10 mouse cellular contexts compared by ENCODE assay signal in genomic region chr1:94053530-94054216, GRCm38 (mm10). TPM values are rescaled to one million over a fixed set of nuclear protein-coding genes. Genes with fewer than 3 reads are reported as not detected.
DNase-seq lines count a peak whose midpoint lies in the region; ATAC-seq and TF ChIP-seq lines count a peak whose summit lies in the region.
"Had no signal": no experiment of that assay in that cellular context is flagged by ENCODE, and none has a peak within 500 bp of the region (broad histone marks: within the 10 kb centered on the region; RNA-seq: fewer than 3 reads in every experiment).

No protein-coding gene starts in this region.

- H3K4me2 ChIP-seq in limb, embryonic 13.5 days (replicated peaks) = no peak overlapping the region
- no peak overlapping the region for H3K4me2 ChIP-seq in neural tube, embryonic 15.5 days
- H3K4me2 ChIP-seq: embryonic facial prominence, embryonic 12.5 days had no signal

- DNase-seq in cerebellum, adult 9-10 months = peak; percentile 17
- no peak for DNase-seq in cerebellum, adult 18-20 months
- DNase-seq in induced T-regulatory cell, adult 2 months (ENCODE audit: low read depth) = peak; percentile 59
- no peak for DNase-seq in lung, adult 18-20 months
- DNase-seq in kidney, adult 2 months = no peak

- peak; percentile 55 for ATAC-seq in CD4-positive, CD25-positive, alpha-beta regulatory T cell, adult 4 months
- ATAC-seq in limb, embryonic 13.5 days (ENCODE audit: low FRiP score, low read depth) = peak; percentile 65; the same call in 1 of the 2 replicates
- no peak for ATAC-seq in neural tube, embryonic 15.5 days (ENCODE audit: low FRiP score)

- peaks cover 23% of the 10 kb centered on the region for H3K4me1 ChIP-seq in limb, embryonic 13.5 days
- no peaks in the 10 kb centered on the region for H3K4me1 ChIP-seq in neural tube, embryonic 15.5 days
- H3K4me1 ChIP-seq in kidney, adult 2 months (ENCODE audit: control insufficient read depth, insufficient read depth, low read length) = no peaks in the 10 kb centered on the region
- H3K4me1 ChIP-seq: embryonic facial prominence, embryonic 12.5 days had no signal

- H3K27me3 ChIP-seq in limb, embryonic 13.5 days = no peaks in the 10 kb centered on the region
- no peaks in the 10 kb centered on the region for H3K27me3 ChIP-seq in neural tube, embryonic 15.5 days (replicated peaks)
- H3K27me3 ChIP-seq in kidney, adult 2 months (replicated peaks; ENCODE audit: control insufficient read depth, insufficient read depth, low read length) = no peaks in the 10 kb centered on the region
- H3K27me3 ChIP-seq: embryonic facial prominence, embryonic 12.5 days had no signal

- H3K36me3 ChIP-seq in limb, embryonic 13.5 days = no peaks in the 10 kb centered on the region
- H3K36me3 ChIP-seq in neural tube, embryonic 15.5 days = no peaks in the 10 kb centered on the region
- no peaks in the 10 kb centered on the region for H3K36me3 ChIP-seq in kidney, adult 2 months (ENCODE audit: control insufficient read depth, insufficient read depth, low read length)
- H3K36me3 ChIP-seq: embryonic facial prominence, embryonic 12.5 days had no signal

- no peak overlapping the region for H3K4me3 ChIP-seq in limb, embryonic 13.5 days
- no peak overlapping the region for H3K4me3 ChIP-seq in neural tube, embryonic 15.5 days (replicated peaks)
- H3K4me3 ChIP-seq in kidney, adult 2 months (ENCODE audit: insufficient read depth, low read depth, low read length) = no peak overlapping the region
- H3K4me3 ChIP-seq: embryonic facial prominence, embryonic 12.5 days had no signal

- no peaks in the 10 kb centered on the region for H3K9me3 ChIP-seq in limb, embryonic 13.5 days
- no peaks in the 10 kb centered on the region for H3K9me3 ChIP-seq in neural tube, embryonic 15.5 days (replicated peaks)
- H3K9me3 ChIP-seq: embryonic facial prominence, embryonic 12.5 days had no signal

- 44% methylated on average over 7 of the region's 7 CpGs for WGBS in limb, embryonic 13.5 days
- WGBS in neural tube, embryonic 15.5 days = 68% methylated on average over 7 of the region's 7 CpGs
- WGBS in kidney, adult 2 months = 82% methylated on average over 7 of the region's 7 CpGs

- H3K9ac ChIP-seq in limb, embryonic 13.5 days = no peak overlapping the region
- H3K9ac ChIP-seq in neural tube, embryonic 15.5 days (replicated peaks) = no peak overlapping the region
- H3K9ac ChIP-seq: embryonic facial prominence, embryonic 12.5 days; liver, embryonic 14.5 days had no signal

- TF ChIP-seq CTCF in kidney, adult 2 months (conservative IDR thresholded peaks at IDR 0.05; ENCODE audit: insufficient read depth, insufficient read length, low read depth, low read length) = no peak

- no peak for TF ChIP-seq POLR2A in kidney, adult 2 months (IDR thresholded peaks at IDR 0.05; ENCODE audit: low read depth, low read length)

- peak overlapping the region; percentile 67 for H3K27ac ChIP-seq in limb, embryonic 13.5 days
- H3K27ac ChIP-seq in neural tube, embryonic 15.5 days (replicated peaks) = no peak overlapping the region
- H3K27ac ChIP-seq in kidney, adult 2 months (ENCODE audit: insufficient read depth, low read depth, low read length) = no peak overlapping the region
- H3K27ac ChIP-seq: embryonic facial prominence, embryonic 12.5 days; liver, embryonic 14.5 days had no signal

RNA-seq across cellular contexts. Expression of gene Pdcd1, which starts 1.3 kb away (rescaled TPM):
- 100 to 1,000 TPM; 188 to 330 TPM for polyA plus RNA-seq in CD4-positive, CD25-positive, alpha-beta regulatory T cell, adult 4 months (2017; shearing (Covaris generic))
- polyA plus RNA-seq in limb, embryonic 13.5 days (2015; fragmentation: Nextera tagmentation; extraction: Ambion mirVana) = 0.14 and 0.22 TPM in 2 replicates
- 2.1 TPM in 1 of 2 replicates, not detected in the other for polyA plus RNA-seq in neural tube, embryonic 15.5 days (2015; fragmentation: Nextera tagmentation; extraction: Ambion mirVana)
- polyA plus RNA-seq in kidney, adult 2 months (2012; rRNA removed) = 0.08 and 0.45 TPM in 2 replicates
- polyA plus RNA-seq: embryonic facial prominence, embryonic 12.5 days had no signal

RNA-seq across cellular contexts. Expression of gene Neu4, which starts 33.4 kb away (rescaled TPM):
- not detected for polyA plus RNA-seq in CD4-positive, CD25-positive, alpha-beta regulatory T cell, adult 4 months (2017; shearing (Covaris generic))
- polyA plus RNA-seq in limb, embryonic 13.5 days (2015; fragmentation: Nextera tagmentation; extraction: Ambion mirVana) = not detected in 2 replicates
- 0.05 TPM in 1 of 2 replicates, not detected in the other for polyA plus RNA-seq in neural tube, embryonic 15.5 days (2015; fragmentation: Nextera tagmentation; extraction: Ambion mirVana)
- polyA plus RNA-seq in kidney, adult 2 months (2012; rRNA removed) = not detected in 2 replicates
- polyA plus RNA-seq: embryonic facial prominence, embryonic 12.5 days; liver, embryonic 14.5 days had no signal

Comparison
In these comparisons a context has a peak if more than half of its experiments do, and no peak if none do; other contexts are left out.
1. DNase-seq: peak in cerebellum, adult 9-10 months (single experiment) and induced T-regulatory cell, adult 2 months (single experiment); none in cerebellum, adult 18-20 months (0 of 2), lung, adult 18-20 months (0 of 2) and kidney, adult 2 months (single experiment).
2. RNA of gene Pdcd1, which starts 1.3 kb away (polyA plus RNA-seq): 188 to 330 TPM in CD4-positive, CD25-positive, alpha-beta regulatory T cell, adult 4 months; 0.08 to 0.45 TPM in kidney, adult 2 months, 0.14 to 0.22 TPM in limb, embryonic 13.5 days and 2.1 TPM in neural tube, embryonic 15.5 days; every median in the first group is over 10 times any median in the second.